Mouse (Mus musculus) kidney, embryonic 14.5 days (tissue): ENCODE measurements at regions not wholly inside any gene's neighbourhood (a gene's known extent, or its start where the extent isn't known, plus 50 kb on each side); places are given as distances from the start of the nearest gene placed in this dataset.

ENCODE experiments used
- ATAC-seq: fragments of 200-750 bp; cut with Nextera tagmentation; 2 replicates; pipeline ENCODE4 v1.8.0; 2017; ENCODE audit warnings: moderate number of reproducible peaks, mild to moderate bottlenecking, moderate TSS enrichment, moderate library complexity; ENCODE audit not compliant: low FRiP score, low TSS enrichment
- H3K27ac ChIP-seq: fragments of 300-500 bp; sonication (generic); 2 replicates; pipeline ENCODE4 v1.5.1; 2014; ENCODE audit warnings: low read depth, mild to moderate bottlenecking, low read length, moderate library complexity, mixed read lengths
- H3K27me3 ChIP-seq: fragments of 300-500 bp; sonication (generic); 2 replicates; pipeline ENCODE4 v1.6.1; 2014; ENCODE audit warnings: mild to moderate bottlenecking, low read length; ENCODE audit not compliant: control insufficient read depth, insufficient read depth
- H3K36me3 ChIP-seq: fragments of 300-500 bp; sonication (generic); 2 replicates; pipeline ENCODE4 v1.6.1; 2014; ENCODE audit warnings: low read length, mixed read lengths; ENCODE audit not compliant: control insufficient read depth, insufficient read depth
- H3K4me1 ChIP-seq: fragments of 300-500 bp; sonication (generic); 2 replicates; pipeline ENCODE4 v1.6.1; 2014; ENCODE audit warnings: low read length, mixed read lengths; ENCODE audit not compliant: control insufficient read depth, insufficient read depth
- H3K4me2 ChIP-seq: fragments of 300-500 bp; sonication (generic); replicated peaks from 2 replicates; pipeline ENCODE4 v1.6.1; 2014; ENCODE audit warnings: low read depth, mild to moderate bottlenecking, low read length
- H3K4me3 ChIP-seq: fragments of 300-500 bp; sonication (generic); 2 replicates; pipeline ENCODE4 v1.5.1; 2014; ENCODE audit warnings: mild to moderate bottlenecking, low read length
- H3K9ac ChIP-seq: fragments of 300-500 bp; sonication (generic); 2 replicates; pipeline ENCODE4 v1.6.1; 2014; ENCODE audit warnings: low read depth, mild to moderate bottlenecking, low read length, moderate library complexity
- H3K9me3 ChIP-seq: fragments of 300-500 bp; sonication (generic); 2 replicates; pipeline ENCODE4 v1.6.1; 2016; ENCODE audit warnings: low read length; ENCODE audit not compliant: control insufficient read depth
- WGBS: fragments of 180-500 bp; shearing (Covaris S2); extraction: QIAGEN DNeasy Blood & Tissue Kit; methylation state at CpG from one replicate; pipeline ENCODE4 v1.1.7; 2014; 5-methylcytosine and 5-hydroxymethylcytosine counted together

- Histone ChIP-seq H3K36me3 (no peaks in the 10 kb centered on the region), H3K27ac (no peak overlapping the region), H3K9ac (no peak overlapping the region), H3K4me3 (no peak overlapping the region), H3K9me3 (no peaks in the 10 kb centered on the region), H3K27me3 (no peaks in the 10 kb centered on the region), H3K4me1 (no peaks in the 10 kb centered on the region), H3K4me2 (no peak overlapping the region)
- 89% methylated on average over 5 of the region's 5 CpGs for WGBS
- ATAC-seq, result no peak
Measured at GRCm38 (mm10) chr11:34153749-34154525, 54.0 kb downstream of the Foxi1 start.

- Histone ChIP-seq H3K9me3 (no peaks in the 10 kb centered on the region), H3K4me1 (no peaks in the 10 kb centered on the region), H3K27ac (no peak overlapping the region), H3K4me2 (no peak overlapping the region), H3K27me3 (no peaks in the 10 kb centered on the region), H3K36me3 (no peaks in the 10 kb centered on the region), H3K4me3 (no peak overlapping the region), H3K9ac (no peak overlapping the region)
- ATAC-seq, result peak; percentile 82
- WGBS, result 40% methylated on average over 5 of the region's 5 CpGs
Measured at GRCm38 (mm10) chr11:34149370-34149976, 51.1 kb upstream of the 4930469K13Rik start.
